Mouse (Mus musculus) ES-E14 (cell line): ENCODE data around the gene Rfc3.

Source experiments
- CHD2 ChIP-seq: IDR thresholded peaks from 2 replicates; pipeline ENCODE4 v1.6.1; 2014; ENCODE audit warnings: mild to moderate bottlenecking, low read depth, low read length, inconsistent platforms
- HCFC1 ChIP-seq: IDR thresholded peaks from 2 replicates; pipeline ENCODE4 v1.6.1; 2012; ENCODE audit warnings: low read length, inconsistent platforms, borderline replicate concordance; ENCODE audit not compliant: insufficient read depth
- MAFK ChIP-seq: IDR thresholded peaks from 2 replicates; pipeline ENCODE4 v1.6.1; 2014; ENCODE audit warnings: mild to moderate bottlenecking, low read depth, low read length, inconsistent platforms; ENCODE audit not compliant: insufficient read depth

DNA sequence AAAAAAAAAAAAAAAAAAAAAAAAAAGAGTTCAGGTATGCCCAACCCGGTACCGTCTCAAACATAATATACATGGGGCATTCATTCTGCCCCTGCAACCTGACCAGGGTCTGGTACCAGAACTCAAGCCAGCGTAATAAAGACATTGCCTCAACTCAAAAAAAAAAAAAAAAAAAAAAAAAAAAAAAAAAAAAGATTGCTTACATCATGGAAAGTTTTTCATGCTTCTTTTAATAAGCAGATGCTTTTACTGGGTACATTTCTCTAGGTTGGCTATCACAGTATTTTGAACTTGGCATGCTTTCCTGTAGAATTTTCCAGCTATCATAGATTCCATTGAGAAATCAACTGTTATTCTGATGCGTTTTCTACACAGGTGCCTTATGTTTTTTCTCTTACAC lies 11.2 kb upstream of the Rfc3 start:
- no peak for TF ChIP-seq MAFK
- TF ChIP-seq HCFC1 = no peak
- no peak for TF ChIP-seq CHD2
